In genomic region chr8:79222106-79222751, GRCm38 (mm10) we compare ENCODE assay signal across 13 mouse cellular contexts. TPM values are rescaled to one million over a fixed set of nuclear protein-coding genes. Genes with fewer than 3 reads are reported as not detected.
DNase-seq lines count a peak whose midpoint lies in the region; ATAC-seq lines count a peak whose summit lies in the region.
"Had no signal": no experiment of that assay in that cellular context is flagged by ENCODE, and none has a peak within 500 bp of the region (broad histone marks: within the 10 kb centered on the region; RNA-seq: fewer than 3 reads in every experiment).

No protein-coding gene starts in this region.

- peaks cover 5% of the 10 kb centered on the region; the same call in 1 of the 2 replicates for H3K4me1 ChIP-seq in heart, embryonic 11.5 days (ENCODE audit: control insufficient read depth, insufficient read depth, low read length)
- H3K4me1 ChIP-seq in midbrain, embryonic 14.5 days (ENCODE audit: control insufficient read depth, insufficient read depth, low read length) = no peaks in the 10 kb centered on the region
- H3K4me1 ChIP-seq in midbrain, embryonic 10.5 days = peaks cover 11% of the 10 kb centered on the region
- peaks cover 20% of the 10 kb centered on the region for H3K4me1 ChIP-seq in embryonic facial prominence, embryonic 10.5 days

- no peaks in the 10 kb centered on the region for H3K27me3 ChIP-seq in heart, embryonic 11.5 days (ENCODE audit: control insufficient read depth, insufficient read depth, low read length)
- H3K27me3 ChIP-seq in midbrain, embryonic 14.5 days (ENCODE audit: control insufficient read depth, insufficient read depth, low read length) = no peaks in the 10 kb centered on the region
- no peaks in the 10 kb centered on the region for H3K27me3 ChIP-seq in midbrain, embryonic 10.5 days (ENCODE audit: low read depth, poor library complexity, severe bottlenecking)
- H3K27me3 ChIP-seq in embryonic facial prominence, embryonic 10.5 days (replicated peaks; ENCODE audit: low read depth, poor library complexity, severe bottlenecking) = no peaks in the 10 kb centered on the region

- no peak for ATAC-seq in heart, embryonic 11.5 days (replicated peaks; ENCODE audit: insufficient number of reproducible peaks, low FRiP score, low TSS enrichment)
- no peak for ATAC-seq in midbrain, embryonic 14.5 days (ENCODE audit: low FRiP score, low TSS enrichment)
- ATAC-seq: intestine, embryonic 16.5 days had no signal

- no peak overlapping the region for H3K4me2 ChIP-seq in heart, embryonic 11.5 days
- no peak overlapping the region for H3K4me2 ChIP-seq in midbrain, embryonic 14.5 days (ENCODE audit: low read length)

- no peak overlapping the region for H3K4me3 ChIP-seq in heart, embryonic 11.5 days (ENCODE audit: low read depth, low read length)
- H3K4me3 ChIP-seq in midbrain, embryonic 14.5 days (replicated peaks; ENCODE audit: low read depth, low read length) = no peak overlapping the region
- no peak overlapping the region for H3K4me3 ChIP-seq in midbrain, embryonic 10.5 days
- no peak overlapping the region for H3K4me3 ChIP-seq in embryonic facial prominence, embryonic 10.5 days
- H3K4me3 ChIP-seq: left cerebral cortex, adult 2 months had no signal

- DNase-seq in heart, adult 11 months = peak; percentile 67
- peak; percentile 4 for DNase-seq in midbrain, embryonic 14.5 days
- DNase-seq in midbrain, embryonic 10.5 days (ENCODE audit: low spot score) = no peak
- peak; percentile 23 for DNase-seq in embryonic facial prominence, embryonic 10.5 days (ENCODE audit: low spot score)
- no peak for DNase-seq in frontal cortex, postnatal 14 days (ENCODE audit: low spot score in 2 of 2)
- DNase-seq in kidney, postnatal 36 days = no peak
- DNase-seq in lung, postnatal 36 days = no peak
- DNase-seq: gastrocnemius, postnatal 10 days had no signal

- WGBS in heart, embryonic 11.5 days (ENCODE audit: insufficient replicate concordance) = 64% methylated on average over 5 of the region's 5 CpGs
- WGBS in midbrain, embryonic 14.5 days = 67% methylated on average over 5 of the region's 5 CpGs
- WGBS in midbrain, embryonic 10.5 days = 77% methylated on average over 5 of the region's 5 CpGs
- WGBS in embryonic facial prominence, embryonic 10.5 days = 46% methylated on average over 5 of the region's 5 CpGs

- H3K9ac ChIP-seq in heart, embryonic 11.5 days (ENCODE audit: low read depth, low read length) = no peak overlapping the region
- no peak overlapping the region for H3K9ac ChIP-seq in midbrain, embryonic 14.5 days (replicated peaks; ENCODE audit: low read length)

- no peak overlapping the region for H3K27ac ChIP-seq in heart, embryonic 11.5 days (ENCODE audit: low read depth, low read length)
- H3K27ac ChIP-seq in midbrain, embryonic 14.5 days (replicated peaks; ENCODE audit: low read depth, low read length) = no peak overlapping the region
- no peak overlapping the region for H3K27ac ChIP-seq in midbrain, embryonic 10.5 days (replicated peaks)
- H3K27ac ChIP-seq in embryonic facial prominence, embryonic 10.5 days (replicated peaks) = peak overlapping the region; percentile 44; the same call in 1 of the 2 replicates
- H3K27ac ChIP-seq: left cerebral cortex, adult 2 months had no signal

- no peaks in the 10 kb centered on the region for H3K36me3 ChIP-seq in heart, embryonic 11.5 days (ENCODE audit: control insufficient read depth, insufficient read depth, low read length)
- H3K36me3 ChIP-seq in midbrain, embryonic 14.5 days (ENCODE audit: control insufficient read depth, insufficient read depth, low read length) = no peaks in the 10 kb centered on the region
- no peaks in the 10 kb centered on the region for H3K36me3 ChIP-seq in midbrain, embryonic 10.5 days
- no peaks in the 10 kb centered on the region for H3K36me3 ChIP-seq in embryonic facial prominence, embryonic 10.5 days (replicated peaks)

- no peaks in the 10 kb centered on the region for H3K9me3 ChIP-seq in heart, embryonic 11.5 days (replicated peaks; ENCODE audit: control insufficient read depth, low read length)
- H3K9me3 ChIP-seq in midbrain, embryonic 14.5 days (ENCODE audit: control insufficient read depth, low read length) = peaks cover 7% of the 10 kb centered on the region; the same call in 1 of the 2 replicates
- no peaks in the 10 kb centered on the region; the same call in 1 of the 2 replicates for H3K9me3 ChIP-seq in midbrain, embryonic 10.5 days (replicated peaks)
- H3K9me3 ChIP-seq in embryonic facial prominence, embryonic 10.5 days = peaks cover 5% of the 10 kb centered on the region; the same call in 1 of the 2 replicates

RNA-seq across cellular contexts. Expression of gene 1700011L22Rik, which starts 26.1 kb away (rescaled TPM):
- not detected in 2 replicates for polyA plus RNA-seq in heart, embryonic 11.5 days (2014; fragmentation: Nextera tagmentation; extraction: Ambion mirVana)
- not detected in 2 replicates for polyA plus RNA-seq in midbrain, embryonic 14.5 days (2014; fragmentation: Nextera tagmentation; extraction: Ambion mirVana)
- polyA plus RNA-seq in midbrain, embryonic 10.5 days (2016; fragmentation: Nextera tagmentation; extraction: Ambion mirVana) = not detected in 2 replicates
- not detected in 2 replicates for polyA plus RNA-seq in embryonic facial prominence, embryonic 10.5 days (2016; fragmentation: Nextera tagmentation; extraction: Ambion mirVana)
- polyA plus RNA-seq: intestine, embryonic 16.5 days; neural tube, embryonic 11.5 days; stomach, embryonic 16.5 days had no signal

Comparison
In these comparisons a context has a peak if more than half of its experiments do, and no peak if none do; other contexts are left out.
1. DNase-seq: peak in heart, adult 11 months (single experiment), midbrain, embryonic 14.5 days (single experiment) and embryonic facial prominence, embryonic 10.5 days (single experiment); none in midbrain, embryonic 10.5 days (single experiment), frontal cortex, postnatal 14 days (0 of 2), kidney, postnatal 36 days (0 of 2) and lung, postnatal 36 days (single experiment).